Mouse (Mus musculus) megakaryocyte, adult 5-6 weeks (primary cell): Measurements from ENCODE around the gene Perp. TPM values are rescaled to one million over a fixed set of nuclear protein-coding genes. Genes with fewer than 3 reads are reported as not detected.

Source experiments
- ATAC-seq: 2 replicates; pipeline ENCODE4 v1.8.0; 2016; ENCODE audit warnings: mild to moderate bottlenecking, inconsistent platforms; ENCODE audit not compliant: poor library complexity, severe bottlenecking
- total RNA-seq, 2 experiments: library from RNA; stranded (forward) in 1 of 2; stranded (reverse) in 1 of 2; fragments of 153-499, 151-499 nt in 1 of 2; fragments of 221-1000, 200-1000 nt in 1 of 2; gene quantifications; 2 replicates each; pipeline versions ENCODE4 v1.2.3 to v1.2.4; 2015 to 2017

Perp gene
- 2.8 and 3.1 TPM in 2 replicates for total RNA-seq (2015)
- total RNA-seq (2017) = 4.1 and 4.6 TPM in 2 replicates

- peak; percentile 90 for ATAC-seq
Measured at GRCm38 (mm10) chr10:18844441-18845286, at the start of gene Perp. Perp (plus strand) TSS chr10:18845020.

DNA sequence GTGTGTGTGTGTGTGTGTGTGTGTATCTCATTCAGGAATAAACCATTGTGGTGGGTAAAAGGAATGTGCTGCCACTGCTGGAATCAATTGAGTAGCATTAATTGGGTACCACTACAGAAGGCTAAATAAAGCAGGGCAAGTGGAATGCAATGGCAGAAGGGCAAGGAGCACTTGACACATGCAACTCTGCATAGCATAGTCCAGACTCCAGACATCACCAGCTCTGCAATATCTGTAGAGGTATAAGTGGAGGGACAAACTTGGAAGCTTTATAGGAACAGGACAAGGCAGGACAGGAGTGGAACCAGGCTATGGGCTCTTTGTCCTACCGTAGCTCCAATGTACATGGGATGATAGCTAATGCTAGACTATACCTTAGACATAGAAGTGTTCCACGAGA, 33.1 kb upstream of the Perp start:
- ATAC-seq = no peak

DNA sequence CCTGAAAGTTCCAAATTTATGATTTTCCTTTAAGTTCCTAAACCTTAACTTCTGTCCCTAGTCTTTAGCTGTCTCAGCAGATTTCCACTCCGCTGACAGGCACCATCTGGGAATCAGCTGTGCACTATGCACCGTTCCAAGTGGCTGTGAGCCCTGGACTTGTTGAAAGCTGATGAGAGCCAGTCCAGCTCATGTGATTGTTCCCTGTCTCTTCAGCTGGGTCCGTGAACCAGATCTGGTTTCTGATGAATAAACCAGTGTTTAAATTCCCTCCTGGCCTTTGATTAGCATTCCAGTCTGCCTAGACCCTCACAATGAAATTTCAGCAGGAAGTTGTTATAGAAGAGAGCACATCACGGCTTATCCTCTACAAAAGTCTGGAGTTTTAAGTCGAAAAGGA, 28.3 kb upstream of the Perp start:
- no peak for ATAC-seq

- no peak for ATAC-seq
Measured at GRCm38 (mm10) chr10:18825143-18825542, 19.7 kb upstream of the Perp start.

GRCm38 (mm10) chr10:18826107-18826506, 18.7 kb upstream of the Perp start:
- ATAC-seq = peak; percentile 78

DNA sequence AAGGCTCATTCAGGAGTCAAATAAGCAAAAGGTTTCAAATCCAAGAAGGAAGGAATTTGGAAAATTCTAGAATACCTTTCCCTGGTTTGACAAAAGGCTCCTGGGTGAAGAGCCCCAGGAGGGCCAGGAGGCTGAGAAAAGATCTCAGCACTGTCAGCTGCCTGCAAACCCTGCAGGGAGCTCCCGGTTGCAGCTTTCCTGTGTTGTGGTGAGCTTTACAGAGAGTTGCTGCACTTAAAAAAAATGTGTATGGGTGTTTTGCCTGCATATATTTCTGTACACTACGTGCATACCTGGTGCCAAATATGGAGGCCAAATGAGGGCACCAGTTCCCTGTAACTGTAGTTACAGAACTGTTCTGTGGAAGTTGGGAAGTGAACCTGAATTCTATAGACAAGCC, 16.9 kb upstream of the Perp start:
- ATAC-seq = no peak

DNA sequence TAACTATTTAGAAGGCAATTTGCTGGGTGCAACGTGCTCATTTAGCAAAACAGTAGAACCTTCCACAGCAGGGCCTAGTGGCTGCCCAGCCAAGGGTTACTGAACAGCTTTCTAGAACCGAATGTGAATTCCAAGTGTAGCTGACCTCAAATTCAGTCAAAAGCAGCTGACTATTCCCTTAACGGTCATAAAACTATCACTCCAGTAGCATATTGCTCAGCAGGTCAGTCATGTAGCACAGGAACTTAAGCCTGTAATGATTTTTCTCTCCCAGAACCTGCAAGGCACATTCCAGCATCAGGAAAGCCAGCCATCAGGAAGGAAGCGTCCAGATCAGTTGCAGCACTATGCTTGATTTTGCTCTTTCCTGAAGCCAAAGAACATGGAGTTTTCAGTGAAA, 14.5 kb upstream of the Perp start:
- no peak for ATAC-seq

- ATAC-seq = peak; percentile 35
Measured at GRCm38 (mm10) chr10:18831823-18832222, 13.0 kb upstream of the Perp start.

DNA sequence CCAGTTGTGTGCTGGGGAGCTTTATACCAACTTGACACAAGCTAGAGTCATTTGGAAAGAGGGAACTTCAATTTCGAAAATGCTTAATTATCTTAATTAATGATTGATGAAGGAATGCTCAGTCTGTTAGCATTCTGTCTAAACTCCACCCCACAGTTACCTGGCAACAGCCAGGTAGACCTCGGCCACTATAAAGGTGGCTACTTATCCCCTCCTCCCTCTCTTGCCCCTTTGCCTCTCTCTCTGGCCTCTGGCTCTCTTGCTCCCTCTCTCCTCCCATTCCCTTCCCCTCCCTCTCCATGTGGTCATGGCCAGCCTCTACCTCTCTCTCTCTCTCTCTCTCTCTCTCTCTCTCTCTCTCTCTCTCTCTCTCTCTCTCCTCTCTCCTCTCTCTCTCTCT, 10.4 kb upstream of the Perp start:
- no peak for ATAC-seq

- ATAC-seq = peak; percentile 67
Measured at GRCm38 (mm10) chr10:18835684-18836479, 8.9 kb upstream of the Perp start.

DNA sequence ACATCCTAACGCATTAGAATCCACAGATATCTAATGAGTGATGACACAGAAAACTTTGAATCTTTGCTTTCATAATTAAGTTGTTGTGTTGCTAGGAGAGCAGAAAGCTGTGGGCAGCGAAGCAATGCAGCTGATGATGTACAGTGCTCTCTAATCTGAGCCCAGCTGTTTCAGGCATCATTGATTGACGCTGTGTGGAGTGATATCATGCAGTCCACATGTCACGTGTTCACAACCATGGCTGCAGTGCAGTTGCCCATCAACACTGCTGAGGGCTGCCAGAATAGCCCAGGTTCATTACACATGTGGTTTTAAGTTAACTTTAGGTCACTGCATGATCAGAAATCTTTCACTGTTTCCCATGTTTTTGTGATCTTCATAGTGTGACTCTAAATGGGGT, 5.3 kb upstream of the Perp start:
- no peak for ATAC-seq

GRCm38 (mm10) chr10:18840736-18841135, 4.1 kb upstream of the Perp start:
- no peak for ATAC-seq

DNA sequence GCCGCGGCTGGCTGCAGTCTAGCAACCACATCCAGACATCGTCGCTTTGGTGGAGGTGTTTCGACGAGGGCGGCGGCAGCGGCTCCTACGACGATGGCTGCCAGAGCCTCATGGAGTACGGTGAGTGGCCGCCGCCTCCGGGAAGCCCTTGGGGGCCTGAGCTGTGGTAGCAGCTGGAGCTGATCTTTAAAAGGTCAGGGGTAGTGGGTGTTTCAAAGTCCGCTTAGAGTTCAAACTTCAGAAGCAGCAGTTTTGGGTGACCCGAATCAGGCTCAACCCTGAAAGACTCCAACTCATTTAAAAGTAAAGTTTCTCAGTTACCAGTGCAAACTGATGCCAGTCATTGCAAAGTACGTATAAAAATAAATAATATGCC, 455 bp downstream of the Perp start:
- no peak for ATAC-seq

DNA sequence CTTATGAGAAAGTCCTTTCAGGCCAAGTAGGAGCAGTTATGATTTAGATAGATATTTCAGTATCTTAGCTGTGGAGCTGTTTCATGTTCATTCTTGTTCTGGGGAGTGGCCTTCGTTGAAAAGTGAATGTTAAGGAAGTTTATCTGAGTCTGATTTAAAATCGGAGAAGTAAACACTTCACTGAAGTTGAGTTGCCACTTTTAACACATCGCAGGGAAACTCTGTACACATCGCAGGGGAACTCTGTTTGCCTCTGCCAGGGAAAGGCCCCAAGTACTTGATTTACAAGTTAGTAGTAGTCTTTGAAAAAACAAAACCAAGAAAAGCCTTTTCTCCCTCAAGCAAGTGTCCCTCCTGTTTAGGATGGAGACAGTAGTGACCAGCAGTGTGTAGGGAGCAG, 891 bp downstream of the Perp start:
- ATAC-seq = no peak

DNA sequence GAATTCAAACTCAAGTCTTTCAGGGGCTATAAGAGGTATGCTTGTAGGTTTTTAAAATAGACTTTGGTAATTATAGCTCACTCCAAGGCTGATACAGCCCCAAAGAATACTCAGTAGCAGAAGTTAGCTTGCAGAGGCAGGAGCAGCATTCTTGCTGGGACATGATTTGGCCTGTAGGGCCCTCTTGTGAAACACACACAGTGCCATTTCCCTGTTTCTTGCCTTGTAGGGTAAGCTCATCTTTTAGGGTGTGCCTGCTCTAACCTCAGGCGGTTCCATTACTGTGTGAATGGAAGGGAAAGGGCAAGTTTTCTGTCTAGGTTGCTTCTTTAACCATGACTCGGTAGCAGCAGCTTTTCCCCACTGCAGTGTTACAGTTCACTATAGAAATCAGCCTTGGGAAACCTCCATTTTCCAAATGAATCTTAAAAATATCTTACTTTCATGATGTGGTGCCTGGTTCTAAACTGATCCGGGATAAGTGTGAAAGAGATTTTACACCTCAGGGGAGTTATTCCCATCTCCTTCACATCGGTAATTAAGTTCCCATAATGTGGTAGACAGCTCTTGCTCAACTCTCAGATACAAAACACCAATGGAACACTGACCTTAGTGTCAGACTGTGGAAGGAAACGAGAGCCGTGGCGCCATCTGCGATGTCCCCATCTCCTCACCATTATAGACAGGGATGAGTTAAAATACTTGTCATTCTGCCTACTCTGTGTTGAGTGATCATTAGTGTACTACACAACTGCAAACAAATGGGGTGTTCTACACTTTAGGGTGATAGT, 1.8 kb downstream of the Perp start:
- ATAC-seq = peak; percentile 63

DNA sequence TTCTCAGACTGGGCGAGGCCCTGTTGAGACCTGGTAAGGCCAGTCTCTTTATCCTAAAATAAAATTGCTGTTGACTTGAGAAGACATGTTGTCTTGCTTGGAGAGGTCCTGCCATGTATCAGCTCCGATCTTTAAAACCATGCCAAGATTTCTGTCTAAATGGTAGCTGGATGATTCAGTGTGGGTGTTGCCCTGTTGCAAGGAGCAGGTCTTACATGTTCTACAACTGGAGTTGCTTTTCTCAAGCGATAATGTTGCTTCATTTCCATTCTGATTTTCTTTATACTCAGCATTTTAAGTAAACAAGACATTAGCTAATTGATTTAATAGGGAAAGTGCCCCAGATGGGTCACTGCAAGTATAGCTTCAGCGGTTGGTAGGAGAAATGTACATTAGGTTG, 5.4 kb downstream of the Perp start:
- ATAC-seq = no peak

DNA sequence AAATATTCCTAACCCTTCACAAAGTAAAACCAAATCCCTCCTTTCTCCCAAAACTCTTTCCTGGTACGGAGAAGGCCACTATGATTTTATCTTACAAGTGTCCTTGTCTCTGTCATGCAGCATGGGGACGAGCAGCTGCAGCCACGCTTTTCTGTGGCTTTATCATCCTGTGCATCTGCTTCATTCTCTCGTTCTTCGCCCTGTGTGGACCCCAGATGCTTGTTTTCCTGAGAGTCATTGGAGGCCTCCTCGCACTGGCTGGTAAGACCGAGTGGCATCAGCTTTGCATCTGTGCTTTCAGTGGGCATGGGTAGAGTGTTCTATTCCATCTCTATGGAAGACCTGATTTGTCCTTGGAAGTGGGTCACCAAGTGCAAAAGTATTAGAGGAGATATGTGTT, 8.6 kb downstream of the Perp start:
- ATAC-seq = no peak

- ATAC-seq = no peak
Measured at GRCm38 (mm10) chr10:18857244-18857643, 12.4 kb downstream of the Perp start.

DNA sequence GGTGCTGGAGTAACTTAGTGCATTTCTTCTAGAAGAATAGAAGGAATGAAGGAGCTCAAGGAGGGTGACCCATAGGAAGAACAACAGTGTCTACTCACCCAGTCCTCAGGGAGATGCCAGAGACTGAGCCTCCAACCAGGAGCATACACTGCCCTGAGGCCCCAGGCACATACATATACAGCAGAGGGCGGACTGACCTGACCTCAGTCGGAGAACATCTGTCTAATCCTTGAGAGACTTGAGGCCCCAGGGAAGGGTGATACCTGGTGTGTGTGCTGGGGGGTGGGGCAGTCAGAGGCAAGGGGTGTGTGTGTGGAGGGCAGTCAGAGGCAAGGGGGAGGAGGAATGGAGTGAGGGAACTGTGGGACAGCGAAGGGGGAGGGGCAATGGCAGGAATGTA, 14.8 kb downstream of the Perp start:
- no peak for ATAC-seq

- no peak for ATAC-seq
Measured at GRCm38 (mm10) chr10:18860119-18860824, 15.5 kb downstream of the Perp start.

DNA sequence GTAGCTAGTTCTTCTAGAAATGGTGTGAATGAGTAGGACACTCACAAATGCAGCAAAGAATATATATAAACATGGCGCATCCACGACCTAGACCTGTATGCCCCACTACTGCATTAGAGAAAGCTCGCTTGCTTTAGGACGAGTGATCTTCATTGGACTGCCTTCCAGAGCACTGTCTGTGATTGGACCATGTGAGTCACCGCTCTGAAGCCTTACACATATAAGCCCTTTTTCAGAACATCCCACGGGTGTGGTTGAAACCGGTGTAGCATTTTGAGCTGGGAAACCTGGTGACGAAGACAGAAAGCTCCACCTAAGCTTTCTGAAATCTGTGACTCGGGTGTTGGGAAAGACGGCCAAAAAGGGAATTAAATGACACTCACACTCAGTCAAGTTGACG, 16.0 kb downstream of the Perp start:
- ATAC-seq = no peak
